Mouse (Mus musculus) erythroblast, embryonic 14.5 days (primary cell): ENCODE measurements around the gene Yod1.

Experiments
- GATA1 ChIP-seq: IDR thresholded peaks from 2 replicates; pipeline ENCODE4 v1.6.1; 2012; ENCODE audit warnings: low read length, inconsistent platforms, mixed read lengths
- TAL1 ChIP-seq: IDR thresholded peaks from 3 replicates; pipeline ENCODE4 v1.6.1; 2012; ENCODE audit warnings: low read length, inconsistent platforms, mixed read lengths

GRCm38 (mm10) chr1:130739636-130740035 lies 22.5 kb downstream of the Yod1 start:
- no peak for TF ChIP-seq TAL1
- TF ChIP-seq GATA1 = no peak; the same call in 1 of the 2 replicates
